Mouse (Mus musculus): Measurements from ENCODE around the gene Hspa1a. TPM values are rescaled to one million over a fixed set of nuclear protein-coding genes. Genes with fewer than 3 reads are reported as not detected.
A peak's percentile ranks its signal among the peaks of the same experiment; 100 is the strongest.
"Not testable (repeated sequence)": the region's sequence is repeated elsewhere in the genome, so short reads cannot be mapped to it uniquely, and the experiment has no call there.

Hspa1a gene
- total RNA-seq, 2 experiments from 2014 or later, result 2.9 to 7.7 TPM

DNA sequence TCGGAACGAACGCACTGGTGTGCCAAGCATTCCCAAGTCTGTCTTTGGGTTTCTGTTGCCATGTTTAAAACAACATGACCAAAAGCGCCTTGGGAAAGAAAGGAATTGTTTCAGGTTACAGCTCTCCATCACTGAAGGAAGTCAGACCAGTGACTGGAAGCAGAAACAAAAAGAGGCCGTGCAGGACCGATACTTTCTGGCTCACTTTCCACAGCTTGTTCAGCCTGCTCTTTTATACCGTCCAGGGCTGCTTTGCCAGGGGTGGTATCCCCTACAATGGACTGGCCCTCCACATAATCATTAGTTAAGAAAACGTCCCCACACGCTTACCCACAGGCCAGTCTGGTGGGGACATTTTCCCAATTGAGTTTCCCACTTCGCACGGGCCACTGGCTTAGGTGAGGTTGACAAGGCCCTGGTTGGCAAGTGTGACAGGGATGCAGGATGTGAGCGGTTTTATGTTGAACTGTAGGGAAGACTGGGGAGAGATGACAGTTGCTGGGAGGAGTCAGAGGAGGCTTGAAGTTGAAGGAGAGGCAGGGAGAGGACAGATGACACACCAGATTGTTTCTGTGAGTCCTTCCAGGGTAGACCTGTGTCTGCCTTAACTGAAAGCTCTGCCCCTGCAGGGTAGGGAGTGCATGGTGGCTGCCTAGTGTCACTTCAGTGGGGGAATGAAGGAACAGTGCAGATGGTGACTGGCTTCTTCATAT lies 30.4 kb upstream of the Hspa1a start:
- no peak for DNase-seq (ENCODE audit: low spot score)
- intact Hi-C loops (cut with DNase I), result loop anchor here (5.0 kb wide), 1 partner anchor 235 kb away; the partner anchor contains the start of gene Nfkbil1

DNA sequence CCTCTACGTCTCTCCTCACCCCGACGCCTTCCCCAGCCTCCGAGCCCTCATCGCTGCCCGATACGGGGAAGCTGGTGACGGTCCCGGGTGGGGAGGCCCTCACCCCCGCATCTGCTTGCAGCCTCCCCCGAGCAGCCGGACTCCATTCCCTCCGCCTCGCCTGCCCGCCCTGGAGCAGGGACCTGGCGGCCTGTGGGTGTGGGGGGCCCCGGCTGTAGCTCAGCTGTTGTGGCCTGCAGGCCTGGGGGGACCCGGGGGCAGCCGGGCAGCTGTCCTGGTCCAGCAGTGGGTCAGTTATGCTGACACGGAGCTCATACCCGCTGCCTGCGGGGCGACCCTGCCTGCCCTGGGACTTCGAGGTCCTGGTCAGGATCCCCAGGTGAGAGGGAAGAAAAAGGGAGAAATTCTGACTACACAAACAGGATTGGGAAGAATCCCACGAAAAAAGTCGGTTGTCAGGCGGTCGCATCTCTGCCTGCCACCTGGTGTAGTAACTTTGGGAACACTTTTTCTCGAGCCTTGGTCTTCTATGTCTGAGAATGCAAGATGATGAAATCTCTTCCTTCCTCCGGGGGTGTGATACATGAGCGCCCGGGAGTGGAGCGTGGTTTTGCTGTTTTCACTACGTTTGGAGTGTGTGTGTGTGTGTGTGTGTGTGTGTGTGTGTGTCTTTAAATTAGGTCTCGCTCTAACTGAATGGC lies 29.6 kb upstream of the Hspa1a start:
- no peak for DNase-seq (ENCODE audit: low spot score)
- intact Hi-C loops (cut with DNase I), result loop anchor here (5.0 kb wide), 1 partner anchor 236 kb away; the partner anchor contains the start of gene Nfkbil1

DNA sequence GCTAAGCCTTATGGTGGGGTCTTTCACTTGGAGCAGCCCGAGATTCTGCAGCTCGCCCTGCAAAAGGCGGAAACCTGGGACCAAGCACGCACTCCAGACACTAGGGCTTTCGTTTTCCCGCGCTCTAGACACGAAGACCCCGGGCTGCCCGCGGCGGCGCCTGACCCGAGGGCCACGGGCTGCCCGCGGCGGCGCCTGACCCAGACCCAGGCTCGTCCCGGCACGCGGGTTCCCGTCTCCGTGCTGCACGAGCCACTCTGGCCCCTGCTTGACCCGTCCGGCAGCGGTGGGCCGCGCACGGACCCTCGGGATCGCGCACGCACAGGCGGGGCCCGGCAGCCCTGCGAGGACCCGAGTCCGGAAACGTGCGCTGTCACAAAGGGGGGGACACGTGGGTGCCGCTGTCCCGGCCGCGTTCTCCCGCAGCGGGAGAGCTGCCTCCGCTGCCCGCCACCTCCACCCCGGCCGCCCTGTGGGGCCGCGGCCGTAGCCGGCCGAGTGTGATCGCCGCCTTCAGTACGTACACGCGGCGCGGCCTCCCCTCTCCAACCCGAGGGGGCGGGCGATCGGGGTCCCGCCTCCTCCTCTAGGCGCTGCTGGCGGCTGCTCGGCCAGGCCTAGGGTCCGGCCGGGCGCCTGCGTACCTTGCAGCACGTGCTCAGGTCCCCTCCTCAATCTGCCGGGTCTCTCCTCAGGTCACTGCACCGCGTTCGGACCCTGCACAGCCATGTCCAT lies 28.9 kb upstream of the Hspa1a start, which contains the start of gene Vars:
Gene Vars, plus strand, starts transcription at position 271 of the 735 bp plus-strand sequence.
- intact Hi-C loops (cut with DNase I), result loop anchor here (5.0 kb wide), 1 partner anchor 236 kb away; the partner anchor contains the start of gene Nfkbil1
- peak; percentile 81 for DNase-seq (ENCODE audit: low spot score)

DNA sequence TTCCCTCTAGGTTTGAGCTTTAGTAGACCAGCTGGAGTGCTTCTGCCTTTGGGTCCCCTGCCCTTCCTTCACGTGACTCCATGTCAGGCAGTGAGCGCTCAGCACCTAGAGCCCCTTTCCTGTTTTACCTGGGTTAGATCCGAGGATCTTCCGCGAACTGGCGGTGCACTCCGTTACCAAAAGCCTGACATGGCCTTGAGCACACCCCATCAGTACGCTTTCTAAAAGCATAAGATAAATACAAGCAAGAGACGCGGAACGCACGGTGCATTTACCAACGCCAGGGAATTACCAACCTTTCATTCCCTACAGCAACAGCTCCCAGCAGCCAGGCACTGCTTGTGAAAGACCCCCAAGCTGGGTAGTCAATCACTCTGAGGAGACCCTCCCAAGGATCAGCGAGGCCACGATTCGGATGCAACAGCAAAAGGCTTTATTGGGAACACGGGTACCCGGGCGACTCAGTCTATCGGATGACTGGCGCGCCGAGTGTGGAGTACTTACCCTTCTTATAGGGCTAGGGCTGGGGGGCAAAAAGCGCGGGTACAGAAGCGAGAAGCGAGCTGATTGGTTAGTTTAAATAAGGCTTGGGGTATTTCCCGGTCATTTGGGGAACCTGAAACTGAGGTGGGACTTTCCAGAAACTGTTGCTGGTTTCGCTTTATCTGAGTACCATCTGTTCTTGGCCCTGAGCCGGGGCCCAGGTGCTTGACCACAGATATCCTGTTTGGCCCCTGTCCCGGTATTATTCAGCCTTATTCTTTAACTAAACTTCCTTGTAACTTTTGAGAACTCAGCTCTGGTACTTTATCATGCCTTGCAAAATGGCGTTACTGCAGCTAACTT lies 28.1 kb upstream of the Hspa1a start:
- intact Hi-C loops (cut with DNase I), result loop anchor here (2.0 to 5.0 kb wide), 2 partner anchors 17 to 237 kb away; partner anchors contain the start of gene Nfkbil1
- not testable (repeated sequence) for DNase-seq (ENCODE audit: low spot score)

DNA sequence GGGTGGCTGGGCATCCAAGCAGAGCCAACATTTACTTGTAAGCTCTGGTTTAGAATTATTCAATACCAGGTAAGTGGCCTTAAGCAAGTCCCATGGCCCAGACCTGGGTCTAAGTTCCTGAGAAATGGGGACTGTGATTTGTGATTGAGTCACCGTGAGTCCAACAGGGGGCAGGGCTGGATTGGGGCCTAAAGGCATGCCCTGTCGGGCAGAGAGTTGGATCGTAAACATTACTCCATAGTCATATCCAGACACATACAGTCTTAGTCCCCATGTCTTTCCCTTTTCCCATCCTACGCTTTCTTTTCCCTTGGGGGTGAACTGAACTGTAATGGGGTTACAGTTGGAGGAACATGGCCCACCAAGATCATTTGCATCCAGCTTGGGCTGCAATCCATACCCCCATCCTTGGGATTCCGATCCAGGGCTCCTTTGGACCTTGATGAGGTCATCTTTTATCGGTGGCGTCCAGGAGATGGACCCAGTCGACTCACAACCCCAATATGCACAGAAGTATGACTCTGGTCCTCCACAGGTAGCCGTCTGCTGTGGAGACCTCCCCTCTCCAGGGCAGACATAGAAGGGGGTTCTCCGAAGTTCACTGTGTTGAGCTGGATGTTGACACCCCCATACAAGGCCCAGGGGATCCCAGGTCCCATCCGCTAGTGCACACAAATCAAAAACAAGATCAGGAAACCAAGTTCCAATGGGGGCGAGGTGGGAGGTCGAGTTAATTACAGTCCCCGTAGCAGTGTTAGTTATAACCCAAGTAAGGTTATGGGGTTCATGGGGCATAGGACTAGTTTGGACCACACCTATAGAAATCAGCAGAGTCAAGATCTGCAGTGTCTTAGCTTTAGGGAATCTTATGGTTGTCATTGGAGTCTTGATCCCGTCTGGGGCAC lies 26.8 kb upstream of the Hspa1a start:
- no peak for DNase-seq (ENCODE audit: low spot score)
- intact Hi-C loops (cut with DNase I), result loop anchor here (2.0 kb wide), 1 partner anchor 16 kb away; no protein-coding TSS in a partner anchor

DNA sequence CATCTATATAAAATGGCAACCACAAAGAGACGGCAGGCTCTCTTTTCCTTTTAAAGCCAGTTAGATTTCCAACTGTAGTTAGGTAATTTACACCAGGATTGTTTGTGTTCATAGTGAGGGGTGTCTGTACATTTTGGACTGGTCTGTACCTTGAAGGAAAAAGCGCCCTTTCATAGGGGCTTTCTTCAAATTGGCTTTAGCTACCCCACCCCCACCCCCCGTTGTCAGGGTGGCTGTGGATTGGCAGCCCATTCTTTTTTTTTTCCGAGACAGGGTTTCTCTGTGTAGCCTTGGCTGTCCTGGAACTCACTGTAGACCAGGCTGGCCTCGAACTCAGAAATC lies 25.2 kb upstream of the Hspa1a start:
- intact Hi-C loops (cut with DNase I), result no loop called here

GRCm38 (mm10) chr17:34996411-34997141 lies 24.6 kb upstream of the Hspa1a start:
- DNase-seq (ENCODE audit: low spot score), result no peak
- intact Hi-C loops (cut with DNase I), result no loop called here

More for the DNA sequence above, 25.2 kb upstream of the Hspa1a start:
- no peak for DNase-seq (ENCODE audit: low spot score)

DNA sequence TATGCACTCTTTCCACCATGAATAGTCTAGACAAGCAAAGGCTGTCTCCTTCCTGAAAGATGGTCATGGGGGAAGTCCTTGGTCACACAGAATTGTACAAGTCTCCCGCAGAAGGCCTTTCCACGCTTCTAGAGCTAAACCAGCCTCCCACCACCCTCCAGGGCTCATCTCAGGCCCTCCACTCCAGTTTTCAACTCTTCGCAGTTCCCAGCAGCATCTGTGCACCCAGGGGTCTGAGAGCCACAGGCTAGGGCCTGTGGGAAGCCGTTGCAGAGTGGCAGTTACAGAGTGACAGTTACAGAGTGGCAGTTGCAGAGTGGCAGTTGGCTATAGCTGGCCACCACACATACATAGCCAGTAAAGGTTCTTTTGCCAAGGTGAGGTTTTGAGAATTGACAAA lies 24.0 kb upstream of the Hspa1a start:
- DNase-seq (ENCODE audit: low spot score); intact Hi-C loops (cut with DNase I): not testable (repeated sequence)

DNA sequence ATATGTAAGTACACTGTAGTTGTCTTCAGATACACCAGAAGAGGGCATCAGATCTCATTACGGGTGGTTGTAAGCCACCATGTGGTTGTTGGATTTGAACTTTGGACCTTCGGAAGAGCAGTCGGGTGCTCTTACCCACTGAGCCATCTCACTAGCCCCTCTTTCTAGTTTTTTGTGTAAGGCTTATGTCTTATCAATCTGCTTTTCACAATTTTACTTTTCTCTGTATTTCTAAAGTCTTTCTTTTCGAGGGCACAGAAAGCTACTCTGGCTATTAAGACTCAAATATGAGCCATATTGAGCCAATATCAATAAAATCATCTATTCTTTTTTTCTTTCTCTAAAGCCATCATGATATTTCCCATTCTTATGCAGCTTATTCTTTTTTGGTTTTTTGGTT lies 23.2 kb upstream of the Hspa1a start:
- intact Hi-C loops (cut with DNase I); DNase-seq (ENCODE audit: low spot score): not testable (repeated sequence)

- DNase-seq (ENCODE audit: low spot score), result no peak
- intact Hi-C loops (cut with DNase I), result no loop called here
Observed at GRCm38 (mm10) chr17:34994751-34995150, 22.8 kb upstream of the Hspa1a start.

GRCm38 (mm10) chr17:34984218-34984617 lies 12.3 kb upstream of the Hspa1a start:
- intact Hi-C loops (cut with DNase I), result loop anchor here (10.0 kb wide), 1 partner anchor 49 kb away; the partner anchor contains the start of gene Neu1
- no peak for DNase-seq (ENCODE audit: low spot score)

- intact Hi-C loops (cut with DNase I), result loop anchor here (1.0 to 10.0 kb wide), 4 partner anchors 16 to 126 kb away; partner anchors contain the start of gene Neu1
- no peak for DNase-seq (ENCODE audit: low spot score)
Observed at GRCm38 (mm10) chr17:34982328-34982727, 10.4 kb upstream of the Hspa1a start.

GRCm38 (mm10) chr17:34981690-34982180 lies 9.8 kb upstream of the Hspa1a start, which contains the start of gene Lsm2:
Lsm2 (plus strand) TSS chr17:34981862.
- intact Hi-C loops (cut with DNase I), result loop anchor here (1.0 to 10.0 kb wide), 4 partner anchors 17 to 125 kb away; partner anchors contain the start of gene Neu1
- peak; percentile 88 for DNase-seq (ENCODE audit: low spot score)

DNA sequence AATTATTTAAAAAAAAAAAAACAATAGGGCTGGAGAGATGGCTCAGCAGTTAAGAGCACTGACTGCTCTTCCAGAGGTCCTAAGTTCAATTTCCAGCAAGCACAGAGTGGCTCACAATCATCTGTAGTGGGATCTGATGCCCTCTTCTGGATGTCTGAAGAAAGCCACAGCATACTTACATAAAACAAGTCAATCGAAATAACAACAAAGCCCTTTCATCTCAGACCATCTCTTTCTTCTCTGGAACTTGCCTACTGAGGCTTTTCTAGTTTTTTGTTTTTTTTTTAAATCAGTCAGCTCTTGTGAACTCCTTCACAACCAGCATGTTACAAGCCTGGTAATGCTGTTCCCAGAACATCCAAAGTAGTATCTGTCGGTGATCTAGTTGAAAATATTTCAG lies 8.7 kb upstream of the Hspa1a start:
- no peak for DNase-seq (ENCODE audit: low spot score)
- intact Hi-C loops (cut with DNase I), result loop anchor here (1.0 to 10.0 kb wide), 2 partner anchors 24 to 46 kb away; partner anchors contain the start of gene Neu1

- no peak for DNase-seq (ENCODE audit: low spot score)
- intact Hi-C loops (cut with DNase I), result loop anchor here (1.0 to 10.0 kb wide), 2 partner anchors 23 to 45 kb away; partner anchors contain the start of gene Neu1
Observed at GRCm38 (mm10) chr17:34979631-34980030, 7.7 kb upstream of the Hspa1a start.

GRCm38 (mm10) chr17:34978239-34978638 lies 6.3 kb upstream of the Hspa1a start:
- no peak for DNase-seq (ENCODE audit: low spot score)
- intact Hi-C loops (cut with DNase I), result no loop called here

DNA sequence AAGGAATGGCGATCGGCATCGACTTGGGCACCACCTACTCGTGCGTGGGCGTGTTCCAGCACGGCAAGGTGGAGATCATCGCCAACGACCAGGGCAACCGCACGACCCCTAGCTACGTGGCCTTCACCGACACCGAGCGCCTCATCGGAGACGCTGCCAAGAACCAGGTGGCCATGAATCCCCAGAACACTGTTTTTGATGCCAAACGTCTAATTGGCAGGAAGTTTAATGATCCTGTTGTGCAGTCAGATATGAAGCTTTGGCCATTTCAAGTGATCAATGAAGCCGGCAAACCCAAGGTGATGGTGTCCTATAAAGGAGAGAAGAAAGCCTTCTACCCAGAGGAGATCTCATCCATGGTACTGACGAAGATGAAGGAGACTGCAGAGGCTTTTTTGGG lies 5.0 kb upstream of the Hspa1a start:
- intact Hi-C loops (cut with DNase I), result no loop called here
- no peak for DNase-seq (ENCODE audit: low spot score)

Data from heart, postnatal 25 days (tissue).